Mouse (Mus musculus): ENCODE results near the gene Ppp1r1c. TPM values are rescaled to one million over a fixed set of nuclear protein-coding genes. Genes with fewer than 3 reads are reported as not detected.

Gene Ppp1r1c
- polyA plus RNA-seq, 1 experiment from 2014 or later: 0.24 TPM

DNA sequence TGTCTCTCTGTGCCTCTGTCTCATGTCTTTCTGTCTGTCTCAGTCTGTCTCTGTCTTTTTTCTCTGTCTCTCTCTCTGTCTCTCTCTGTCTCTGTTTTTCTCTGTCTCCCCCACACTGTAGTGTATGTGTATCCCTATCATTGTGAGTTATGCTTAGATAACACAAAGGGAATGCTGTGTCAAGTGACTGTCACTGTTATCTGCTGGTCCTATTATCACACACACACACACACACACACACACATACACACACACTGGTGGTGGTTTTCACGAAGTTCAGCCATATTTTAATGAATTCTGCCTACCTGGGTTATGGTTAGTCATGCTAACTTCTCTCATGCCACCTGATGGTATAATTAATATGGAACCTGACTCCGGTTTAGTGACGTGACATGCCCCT, 44.1 kb downstream of the Ppp1r1c start:
- 68% methylated on average over 3 of the region's 3 CpGs for WGBS
- Histone ChIP-seq H3K9me3 (no peaks in the 10 kb centered on the region), H3K4me2 (no peak overlapping the region), H3K4me1 (no peaks in the 10 kb centered on the region), H3K4me3 (no peak overlapping the region), H3K27ac (replicated peaks) (no peak overlapping the region), H3K27me3 (replicated peaks) (peaks cover 54% of the 10 kb centered on the region), H3K9ac (no peak overlapping the region), H3K36me3 (no peaks in the 10 kb centered on the region)
- ATAC-seq (ENCODE audit: extremely low read depth, insufficient number of reproducible peaks, low FRiP score, low TSS enrichment): no peak

DNA sequence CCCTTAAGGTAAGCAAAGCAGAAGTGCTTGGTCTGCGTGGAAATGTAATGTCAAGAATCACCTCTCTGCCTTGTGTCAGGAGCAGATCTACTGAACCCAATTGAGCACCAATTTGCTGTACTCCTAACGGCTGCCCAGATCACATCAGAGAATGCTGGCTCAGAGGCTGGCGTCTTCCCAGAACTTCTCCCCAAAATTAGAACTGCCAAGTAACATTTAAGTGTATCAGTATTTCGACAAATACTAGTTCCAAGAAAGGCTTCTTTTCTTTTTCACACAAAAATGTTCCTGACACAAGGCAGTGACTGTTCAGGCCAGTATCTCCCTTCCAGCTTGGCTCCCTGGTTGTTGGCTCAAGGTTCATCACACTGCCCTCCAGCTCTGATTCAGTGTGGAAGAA, 52.4 kb downstream of the Ppp1r1c start:
- WGBS: 66% methylated on average over 4 of the region's 4 CpGs

DNA sequence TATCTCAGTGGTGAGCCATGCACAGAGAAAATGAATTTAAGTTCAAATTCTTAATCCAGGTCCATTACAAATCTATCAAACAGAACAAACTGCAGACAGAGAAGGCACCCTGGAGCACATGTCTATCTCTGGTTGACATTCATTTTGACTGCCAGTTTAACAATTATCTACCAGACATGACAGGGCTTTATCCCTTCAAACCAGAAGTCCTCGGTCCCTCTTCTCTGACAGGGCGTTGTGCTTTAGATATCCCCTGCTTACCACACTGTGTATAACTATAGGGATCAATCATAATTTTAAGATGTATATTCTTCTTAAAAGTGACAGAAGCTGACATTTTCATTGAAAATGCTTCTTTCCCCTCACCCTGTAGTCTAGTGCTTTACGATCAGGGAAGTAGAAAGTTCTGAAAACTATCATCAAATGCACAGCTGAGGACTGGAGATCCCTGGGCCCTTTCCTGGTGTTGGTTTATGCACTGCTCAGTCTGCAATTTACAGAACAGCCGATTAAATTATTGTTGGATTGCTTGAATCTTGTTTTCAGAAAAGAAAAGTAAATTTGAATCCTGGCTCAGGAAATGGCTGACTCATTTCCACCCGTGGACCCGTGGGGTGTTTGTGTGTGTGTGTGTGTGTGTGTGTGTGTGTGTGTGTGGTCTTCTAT, 55.3 kb downstream of the Ppp1r1c start:
- H3K9ac ChIP-seq: no peak overlapping the region
- 61% methylated on average over 6 of the region's 6 CpGs for WGBS
- H3K27me3 ChIP-seq (replicated peaks): 0 out of 2 replicates have a peak, but pooled peaks cover 4% of the 10 kb centered on the region
- H3K27ac ChIP-seq (replicated peaks): no peak overlapping the region
- no peak overlapping the region for H3K4me2 ChIP-seq
- H3K4me3 ChIP-seq: no peak overlapping the region
- 0 out of 2 replicates have a peak, but pooled peaks cover 2% of the 10 kb centered on the region for H3K4me1 ChIP-seq
- no peak for ATAC-seq (ENCODE audit: extremely low read depth, insufficient number of reproducible peaks, low FRiP score, low TSS enrichment)
- no peaks in the 10 kb centered on the region for H3K9me3 ChIP-seq
- no peaks in the 10 kb centered on the region for H3K36me3 ChIP-seq

More for the DNA sequence above, 52.4 kb downstream of the Ppp1r1c start:
- peaks cover 16% of the 10 kb centered on the region for H3K27me3 ChIP-seq (replicated peaks)
- no peak overlapping the region for H3K27ac ChIP-seq (replicated peaks)
- 0 out of 2 replicates have a peak, but pooled peaks cover 2% of the 10 kb centered on the region for H3K4me1 ChIP-seq
- no peak overlapping the region for H3K4me2 ChIP-seq
- no peaks in the 10 kb centered on the region for H3K36me3 ChIP-seq
- no peak for ATAC-seq (ENCODE audit: extremely low read depth, insufficient number of reproducible peaks, low FRiP score, low TSS enrichment)
- H3K9ac ChIP-seq: no peak overlapping the region
- no peak overlapping the region for H3K4me3 ChIP-seq
- H3K9me3 ChIP-seq: no peaks in the 10 kb centered on the region

DNA sequence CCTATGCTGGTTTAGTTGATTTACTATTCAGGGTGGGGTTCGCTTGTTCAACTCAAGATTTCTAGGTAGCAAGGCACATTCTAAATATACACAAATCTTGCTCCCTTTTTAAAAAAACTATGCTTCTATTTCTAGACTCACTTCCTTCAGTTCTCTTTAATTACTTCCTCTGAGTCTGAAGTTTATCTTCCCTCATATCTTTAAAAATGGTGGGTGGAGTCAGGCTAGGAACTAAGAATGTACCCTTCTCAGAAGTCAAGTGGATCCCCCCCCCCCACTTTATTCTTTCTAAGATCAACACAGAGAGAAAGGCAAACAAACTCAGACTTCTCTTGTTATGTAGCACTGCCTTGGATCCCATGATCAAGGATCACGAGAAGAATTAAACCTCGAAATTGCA, 57.5 kb downstream of the Ppp1r1c start:
- 78% methylated on average over 3 of the region's 3 CpGs for WGBS
- ATAC-seq (ENCODE audit: extremely low read depth, insufficient number of reproducible peaks, low FRiP score, low TSS enrichment): no peak
- no peak overlapping the region for H3K27ac ChIP-seq (replicated peaks)
- H3K9me3 ChIP-seq: no peaks in the 10 kb centered on the region
- no peak overlapping the region for H3K9ac ChIP-seq
- no peak overlapping the region for H3K4me2 ChIP-seq
- H3K4me3 ChIP-seq: no peak overlapping the region
- no peaks in the 10 kb centered on the region for H3K36me3 ChIP-seq
- peaks cover 4% of the 10 kb centered on the region; the same call in 1 of the 2 replicates for H3K27me3 ChIP-seq (replicated peaks)
- H3K4me1 ChIP-seq: 0 out of 2 replicates have a peak, but pooled peaks cover 2% of the 10 kb centered on the region

DNA sequence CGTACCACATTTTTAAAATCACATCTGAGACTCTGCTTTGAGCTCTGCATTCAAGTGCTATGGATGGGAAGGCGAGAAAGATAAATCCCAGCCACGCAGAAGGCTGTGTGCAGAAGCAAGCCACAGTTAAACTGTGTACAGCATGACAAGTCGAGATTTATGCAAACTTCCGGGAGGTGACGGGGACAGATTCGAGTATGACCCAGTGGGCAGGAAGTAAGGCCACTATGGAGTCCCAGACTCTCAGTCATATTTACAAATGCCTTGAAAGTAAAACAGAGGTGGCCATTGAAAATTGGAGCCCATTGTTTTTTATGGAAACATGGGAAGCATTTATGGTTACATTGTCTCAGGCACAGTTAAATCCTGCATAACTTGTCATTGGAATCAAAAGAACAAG, 58.1 kb downstream of the Ppp1r1c start:
- H3K36me3 ChIP-seq: no peaks in the 10 kb centered on the region
- H3K4me3 ChIP-seq: no peak overlapping the region
- H3K4me1 ChIP-seq: 0 out of 2 replicates have a peak, but pooled peaks cover 2% of the 10 kb centered on the region
- ATAC-seq (ENCODE audit: extremely low read depth, insufficient number of reproducible peaks, low FRiP score, low TSS enrichment): no peak
- WGBS: 66% methylated on average over 7 of the region's 7 CpGs
- H3K9ac ChIP-seq: no peak overlapping the region
- no peak overlapping the region for H3K27ac ChIP-seq (replicated peaks)
- no peaks in the 10 kb centered on the region for H3K9me3 ChIP-seq
- H3K4me2 ChIP-seq: no peak overlapping the region
- H3K27me3 ChIP-seq (replicated peaks): peaks cover 4% of the 10 kb centered on the region; the same call in 1 of the 2 replicates

DNA sequence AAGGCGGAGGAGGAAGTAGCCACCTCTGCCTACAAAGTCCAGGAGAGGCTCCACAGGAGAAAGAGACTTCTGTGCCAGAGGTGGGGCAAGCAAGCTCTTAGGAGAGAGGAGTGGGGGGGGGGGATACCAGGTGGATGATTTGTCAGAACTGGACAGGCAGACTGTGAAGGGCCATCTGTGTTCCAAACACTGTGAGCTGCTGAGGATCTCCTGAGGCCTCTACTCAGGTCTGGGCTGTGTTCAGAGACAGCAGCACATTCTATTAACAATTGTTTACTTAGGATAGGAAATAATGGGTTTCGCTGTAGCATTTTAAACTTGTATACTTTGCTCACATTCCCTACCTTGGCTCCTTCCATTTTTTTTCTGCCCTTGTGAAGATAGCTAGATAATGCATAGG, 61.0 kb downstream of the Ppp1r1c start:
- Histone ChIP-seq H3K27me3 (replicated peaks) (no peaks in the 10 kb centered on the region; the same call in 1 of the 2 replicates), H3K27ac (replicated peaks) (no peak overlapping the region), H3K36me3 (no peaks in the 10 kb centered on the region), H3K9me3 (no peaks in the 10 kb centered on the region), H3K4me3 (no peak overlapping the region), H3K4me2 (no peak overlapping the region), H3K9ac (no peak overlapping the region), H3K4me1 (0 out of 2 replicates have a peak, but pooled peaks cover 2% of the 10 kb centered on the region)
- WGBS: 91% methylated on average over 2 of the region's 2 CpGs
- ATAC-seq (ENCODE audit: extremely low read depth, insufficient number of reproducible peaks, low FRiP score, low TSS enrichment): no peak

DNA sequence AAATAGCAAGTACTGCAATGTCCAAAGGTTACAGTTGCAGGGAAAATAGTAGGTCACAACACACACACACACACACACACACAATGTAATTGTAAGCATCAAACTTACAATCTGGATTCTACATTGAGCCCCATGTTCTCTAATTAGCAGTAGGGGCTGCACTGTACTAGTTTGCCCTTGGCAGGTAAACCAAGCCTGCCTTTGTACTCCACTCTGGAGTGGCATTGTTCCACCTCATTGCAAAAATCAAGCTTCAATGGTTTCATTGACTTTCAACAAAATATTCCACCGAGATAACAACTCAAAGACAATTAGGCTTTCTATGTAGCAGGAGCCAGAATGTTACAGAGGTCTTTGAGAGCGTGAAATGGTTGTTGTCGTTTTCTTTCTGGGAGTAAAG, 62.7 kb downstream of the Ppp1r1c start:
- no peak overlapping the region for H3K4me2 ChIP-seq
- H3K4me3 ChIP-seq: no peak overlapping the region
- H3K36me3 ChIP-seq: no peaks in the 10 kb centered on the region
- WGBS: 67% methylated on average over 3 of the region's 3 CpGs
- H3K4me1 ChIP-seq: no peaks in the 10 kb centered on the region
- H3K27me3 ChIP-seq (replicated peaks): no peaks in the 10 kb centered on the region; the same call in 1 of the 2 replicates
- no peak for ATAC-seq (ENCODE audit: extremely low read depth, insufficient number of reproducible peaks, low FRiP score, low TSS enrichment)
- H3K9me3 ChIP-seq: no peaks in the 10 kb centered on the region
- no peak overlapping the region for H3K9ac ChIP-seq
- no peak overlapping the region for H3K27ac ChIP-seq (replicated peaks)

DNA sequence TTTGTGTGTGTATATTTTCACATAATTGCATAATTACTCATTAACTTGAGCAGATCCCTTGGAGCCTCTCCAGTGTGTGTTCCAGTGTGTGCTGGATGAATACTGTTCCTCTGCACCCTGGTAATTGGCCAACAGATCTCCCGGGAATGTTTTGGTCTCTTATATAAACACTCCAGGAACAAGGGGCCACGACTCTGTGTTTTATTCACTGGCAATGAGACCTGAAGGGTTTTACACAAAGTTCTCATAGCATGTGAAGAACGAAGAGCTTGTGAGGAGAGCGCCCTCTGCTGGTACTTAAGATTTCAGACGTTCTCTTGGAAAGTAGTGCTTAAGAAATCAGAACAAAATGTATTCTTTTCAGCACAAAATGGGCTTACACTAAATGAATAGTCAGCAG, 66.8 kb downstream of the Ppp1r1c start:
- Histone ChIP-seq H3K4me1 (no peaks in the 10 kb centered on the region), H3K27ac (replicated peaks) (no peak overlapping the region), H3K27me3 (replicated peaks) (no peaks in the 10 kb centered on the region), H3K9ac (no peak overlapping the region), H3K4me2 (no peak overlapping the region), H3K4me3 (no peak overlapping the region), H3K36me3 (no peaks in the 10 kb centered on the region), H3K9me3 (no peaks in the 10 kb centered on the region)
- WGBS: 1% methylated on average over 5 of the region's 5 CpGs
- ATAC-seq (ENCODE audit: extremely low read depth, insufficient number of reproducible peaks, low FRiP score, low TSS enrichment): no peak

DNA sequence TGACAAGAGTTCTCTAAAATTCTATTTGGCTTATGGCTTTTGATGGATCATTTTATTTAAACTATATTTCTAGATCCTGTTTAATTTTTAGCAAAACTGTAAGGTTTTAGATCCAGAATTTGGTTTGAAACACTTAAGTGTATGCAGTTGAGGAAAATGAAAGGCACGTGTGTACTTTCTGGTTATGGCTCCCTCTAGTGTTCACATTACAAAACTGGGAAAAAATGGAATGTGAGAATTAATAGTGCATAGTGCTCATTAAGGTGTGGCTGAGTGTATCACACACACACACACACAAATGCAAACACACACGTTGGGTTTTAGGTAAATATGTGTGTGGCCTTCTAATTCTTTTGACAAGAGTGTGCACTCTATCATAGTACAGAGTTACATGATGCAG, 70.2 kb downstream of the Ppp1r1c start:
- 59% methylated on average over 2 of the region's 2 CpGs for whole genome bisulfite sequencing
- H3K27me3 ChIP-seq (replicated peaks): no peaks in the 10 kb centered on the region
- H3K4me2 ChIP-seq: no peak overlapping the region
- H3K36me3 ChIP-seq: no peaks in the 10 kb centered on the region
- no peak overlapping the region for H3K27ac ChIP-seq (replicated peaks)
- no peaks in the 10 kb centered on the region for H3K4me1 ChIP-seq
- H3K4me3 ChIP-seq: no peak overlapping the region
- ATAC-seq (ENCODE audit: extremely low read depth, insufficient number of reproducible peaks, low FRiP score, low TSS enrichment): no peak
- H3K9ac ChIP-seq: no peak overlapping the region
- H3K9me3 ChIP-seq: no peaks in the 10 kb centered on the region

DNA sequence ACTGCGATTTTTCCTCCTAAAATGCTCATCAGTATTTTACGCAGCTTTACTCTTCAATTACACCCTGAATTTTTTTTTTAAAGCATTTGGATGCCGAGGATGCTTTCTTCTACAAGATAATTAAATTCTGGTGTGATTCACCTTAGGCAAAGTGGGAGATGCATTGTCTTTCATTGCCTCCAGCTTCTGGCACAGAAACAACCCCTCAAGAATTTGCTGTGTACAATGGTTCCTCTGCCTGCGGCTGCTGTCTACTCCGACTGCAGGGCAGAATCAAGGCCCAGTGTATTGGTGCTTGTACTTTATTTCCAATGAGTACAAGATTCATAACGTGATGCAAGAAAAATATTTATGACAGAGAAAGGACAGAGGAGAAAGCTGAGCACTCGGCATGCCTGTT, 73.2 kb downstream of the Ppp1r1c start:
- no peaks in the 10 kb centered on the region for H3K27me3 ChIP-seq (replicated peaks)
- H3K4me1 ChIP-seq: no peaks in the 10 kb centered on the region
- no peak overlapping the region for H3K4me2 ChIP-seq
- WGBS: 73% methylated on average over 7 of the region's 7 CpGs
- no peaks in the 10 kb centered on the region for H3K9me3 ChIP-seq
- H3K36me3 ChIP-seq: no peaks in the 10 kb centered on the region
- no peak overlapping the region for H3K4me3 ChIP-seq
- H3K9ac ChIP-seq: no peak overlapping the region
- no peak for ATAC-seq (ENCODE audit: extremely low read depth, insufficient number of reproducible peaks, low FRiP score, low TSS enrichment)
- no peak overlapping the region for H3K27ac ChIP-seq (replicated peaks)

DNA sequence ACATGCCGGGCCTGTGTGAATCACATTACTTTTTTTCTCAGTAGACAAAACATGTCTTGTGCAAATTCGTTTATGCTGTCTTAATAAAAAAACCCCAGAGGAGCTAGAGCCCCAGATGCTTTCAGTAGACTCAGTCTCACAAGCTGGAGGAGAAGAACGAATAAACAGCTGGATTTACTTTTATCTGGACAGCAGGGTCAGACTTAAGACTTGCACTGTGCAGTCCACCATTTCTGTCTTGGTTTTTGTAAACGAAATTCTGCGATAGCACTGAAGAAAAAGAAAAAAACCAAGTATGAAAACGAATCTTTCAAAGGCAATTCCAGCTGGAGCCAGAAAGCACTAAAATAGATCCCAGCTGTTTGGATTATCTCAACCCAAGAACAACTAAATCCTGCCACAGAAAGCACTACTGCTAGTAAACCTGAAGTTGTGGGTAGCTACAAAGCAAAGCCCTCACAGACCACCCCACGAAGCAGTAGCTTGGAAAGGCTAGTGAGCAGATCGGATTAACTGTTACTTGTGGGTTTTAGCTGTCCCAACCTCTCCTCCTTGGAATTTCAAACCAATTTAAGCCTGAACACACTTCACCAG, 78.1 kb downstream of the Ppp1r1c start:
- Histone ChIP-seq H3K4me2 (peak overlapping the region; percentile 4; the same call in 1 of the 2 replicates), H3K36me3 (no peaks in the 10 kb centered on the region), H3K9ac (no peak overlapping the region), H3K27me3 (replicated peaks) (no peaks in the 10 kb centered on the region), H3K4me3 (no peak overlapping the region), H3K4me1 (0 out of 2 replicates have a peak, but pooled peaks cover 3% of the 10 kb centered on the region), H3K9me3 (no peaks in the 10 kb centered on the region), H3K27ac (replicated peaks) (0 out of 2 replicates have a peak overlapping the region, but pooled peaks have one; percentile 16)
- no peak for ATAC-seq (ENCODE audit: extremely low read depth, insufficient number of reproducible peaks, low FRiP score, low TSS enrichment)
- 45% methylated on average over 8 of the region's 8 CpGs for WGBS

DNA sequence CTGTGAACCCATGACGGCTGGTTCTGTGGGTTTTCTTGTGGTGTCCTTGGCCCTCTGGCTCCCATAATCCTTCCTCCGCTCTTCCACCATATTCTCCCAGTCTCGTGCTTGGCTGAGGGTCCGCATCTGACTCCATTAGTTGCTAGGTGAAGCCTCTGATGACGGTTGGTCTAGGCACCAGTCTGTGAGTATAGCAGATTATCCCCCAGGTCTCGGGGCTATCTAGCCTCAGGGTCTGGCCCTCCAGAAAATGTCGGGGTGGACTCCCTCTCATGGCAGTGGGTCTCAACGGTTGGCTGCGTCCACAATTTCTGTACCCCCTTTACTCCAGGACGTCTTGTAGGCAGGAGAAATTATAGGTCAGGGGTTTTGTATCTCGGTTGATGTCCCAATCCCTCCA, 78.9 kb downstream of the Ppp1r1c start:
- H3K36me3 ChIP-seq: no peaks in the 10 kb centered on the region
- no peak for ATAC-seq (ENCODE audit: extremely low read depth, insufficient number of reproducible peaks, low FRiP score, low TSS enrichment)
- no peak overlapping the region for H3K4me3 ChIP-seq
- 76% methylated on average over 11 of the region's 11 CpGs for WGBS
- H3K4me2 ChIP-seq: no peak overlapping the region
- no peak overlapping the region for H3K9ac ChIP-seq
- H3K27me3 ChIP-seq (replicated peaks): no peaks in the 10 kb centered on the region
- no peaks in the 10 kb centered on the region for H3K9me3 ChIP-seq
- H3K4me1 ChIP-seq: 0 out of 2 replicates have a peak, but pooled peaks cover 3% of the 10 kb centered on the region
- H3K27ac ChIP-seq (replicated peaks): no peak overlapping the region
